Mouse (Mus musculus) layer of hippocampus, adult 9-10 months (tissue): ENCODE measurements around the gene Prss38.

Experiments used
- DNase-seq: peaks from one replicate; pipeline ENCODE4 v3.0.0; 2022; ENCODE audit warnings: low spot score

The Prss38 gene

GRCm38 (mm10) chr11:59322988-59323387 lies 52.5 kb downstream of the Prss38 start:
- no peak for DNase-seq
